Mouse (Mus musculus) lung, postnatal 0 days (tissue): ENCODE results near the gene Hecw1.

Experiments
- CTCF ChIP-seq: IDR thresholded peaks from 2 replicates; pipeline ENCODE4 v1.5.1; 2016; ENCODE audit warnings: antibody characterized with exemption, mild to moderate bottlenecking
- EP300 ChIP-seq: IDR thresholded peaks from 2 replicates; pipeline ENCODE4 v1.6.1; 2016; ENCODE audit warnings: antibody characterized with exemption, mild to moderate bottlenecking, control low read depth

DNA sequence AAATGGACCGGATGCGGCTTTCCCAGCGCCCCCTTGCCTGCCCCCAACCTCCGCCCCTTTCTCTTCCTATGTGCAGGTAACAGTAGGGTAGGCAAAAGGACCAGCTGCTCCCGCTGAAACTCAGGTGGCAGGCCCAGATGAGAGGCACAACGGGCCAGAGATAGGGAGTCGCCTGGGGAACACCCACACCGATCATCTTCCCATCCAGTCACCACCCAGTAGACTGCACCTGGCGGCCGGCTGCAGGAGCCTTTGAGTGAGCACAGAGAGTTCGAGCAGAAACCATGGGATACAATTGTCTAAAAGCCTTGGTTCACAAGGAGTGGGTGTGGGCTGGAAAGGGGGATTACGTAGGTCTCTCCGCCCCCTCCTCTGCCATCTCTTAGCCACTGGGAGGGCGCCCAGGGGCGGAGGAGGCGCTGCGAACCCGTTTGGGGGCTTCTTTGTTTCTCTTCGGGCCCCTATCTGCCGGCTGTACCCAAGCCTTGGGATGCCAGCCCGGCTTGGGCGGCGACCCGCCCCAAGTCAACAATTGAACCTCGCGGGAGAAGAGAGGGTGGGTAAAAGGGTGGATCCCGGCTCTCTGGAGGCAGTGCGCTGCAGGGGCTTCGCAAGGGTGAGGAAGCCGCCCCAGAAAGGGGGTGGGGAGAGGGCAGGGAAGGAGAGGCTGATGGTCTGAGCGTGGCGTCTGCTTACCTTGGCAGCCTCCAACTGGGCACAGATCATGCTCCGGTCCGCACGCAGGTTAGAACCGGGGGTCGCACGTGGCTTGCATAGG is 711 bp downstream of the Hecw1 start:
- no peak for TF ChIP-seq CTCF
- no peak for TF ChIP-seq EP300
